Mouse (Mus musculus): ENCODE results near the gene 4931440F15Rik. TPM values are rescaled to one million over a fixed set of nuclear protein-coding genes. Genes with fewer than 3 reads are reported as not detected.

Gene 4931440F15Rik
- total and polyA plus RNA-seq, 3 experiments = 0.06 to 0.08 TPM; not detected in 1

- H3K79me2 ChIP-seq (ENCODE audit: control insufficient read depth, insufficient read depth, low read length, poor library complexity) = no peaks in the 10 kb centered on the region
- no peak for DNase-seq (ENCODE audit: low read depth, low spot score)
- no peak overlapping the region for H3K9ac ChIP-seq (ENCODE audit: control insufficient read depth, low read depth, low read length, poor library complexity, severe bottlenecking)
- H3K27me3 ChIP-seq (ENCODE audit: control insufficient read depth in 1 of 2, insufficient read depth in 2 of 2, low read length in 2 of 2) = no peaks in the 10 kb centered on the region
- peaks cover 0 to 20% of the 10 kb centered on the region in 2 experiments; a peak in 2 of 4 replicates for H3K36me3 ChIP-seq (ENCODE audit: control insufficient read depth in 1 of 2, insufficient read depth in 2 of 2, low read length in 2 of 2)
- peak overlapping the region; percentile 49 for H3K27ac ChIP-seq (ENCODE audit: control insufficient read depth, low read depth, low read length)
- H3K4me1 ChIP-seq (ENCODE audit: control insufficient read depth in 1 of 2, insufficient read depth in 2 of 2, low read length in 2 of 2) = peaks cover 13 to 18% of the 10 kb centered on the region in 2 experiments
- TF ChIP-seq CHD1 (IDR thresholded peaks at IDR 0.05; ENCODE audit: low read depth, low read length) (no peak), USF1 (IDR thresholded peaks at IDR 0.05; ENCODE audit: low read depth, low read length) (no peak), TCF12 (IDR thresholded peaks at IDR 0.05; ENCODE audit: low read depth, low read length) (no peak), RCOR1 (IDR thresholded peaks at IDR 0.05; ENCODE audit: low read depth, low read length) (no peak), MAFK (IDR thresholded peaks at IDR 0.05; ENCODE audit: borderline replicate concordance, low read depth, low read length) (no peak), CHD2 (IDR thresholded peaks at IDR 0.05; ENCODE audit: low read length) (no peak), MAX (IDR thresholded peaks at IDR 0.05; ENCODE audit: low read length) (no peak), E2F4 (IDR thresholded peaks at IDR 0.05; ENCODE audit: borderline replicate concordance, low read depth, low read length) (no peak), NELFE (IDR thresholded peaks at IDR 0.05; ENCODE audit: low read depth, low read length) (no peak), TBP (IDR thresholded peaks at IDR 0.05; ENCODE audit: low read depth, low read length) (no peak; the same call in 1 of the 2 replicates), BHLHE40 (IDR thresholded peaks at IDR 0.05; ENCODE audit: borderline replicate concordance, low read depth, low read length) (no peak), TAL1 (IDR thresholded peaks at IDR 0.05; ENCODE audit: low read length) (no peak), MEF2A (IDR thresholded peaks at IDR 0.05; ENCODE audit: extremely low read depth, insufficient replicate concordance, low read depth, low read length, poor library complexity, severe bottlenecking) (no peak), RAD21 (IDR thresholded peaks at IDR 0.05; ENCODE audit: low read depth, low read length) (no peak), SIN3A (IDR thresholded peaks at IDR 0.05; ENCODE audit: low read length) (no peak), POLR2A (IDR thresholded peaks at IDR 0.05; ENCODE audit: control insufficient read depth in 1 of 2, insufficient read depth in 1 of 2, low read depth in 1 of 2, low read length in 2 of 2, poor library complexity in 1 of 2) (no peak), ZC3H11A (IDR thresholded peaks at IDR 0.05; ENCODE audit: low read depth, low read length) (no peak), MYC (IDR thresholded peaks at IDR 0.05; ENCODE audit: low read depth, low read length) (no peak), ETS1 (IDR thresholded peaks at IDR 0.05; ENCODE audit: low read depth, low read length) (no peak)
- H3K9me3 ChIP-seq (replicated peaks; ENCODE audit: insufficient read depth, low read length) = no peaks in the 10 kb centered on the region
- no peak overlapping the region for H3K4me3 ChIP-seq (ENCODE audit: control insufficient read depth in 1 of 2, insufficient read depth in 1 of 2, low read depth in 2 of 2, low read length in 2 of 2)
These were observed 9.8 kb downstream of the 4931440F15Rik start for GRCm38 (mm10) chr11:29815670-29816069.

- H3K9ac ChIP-seq (ENCODE audit: control insufficient read depth, low read depth, low read length, poor library complexity, severe bottlenecking) = no peak overlapping the region
- peak; percentile 97 for DNase-seq (ENCODE audit: low read depth, low spot score)
- no peak for TF ChIP-seq HCFC1 (IDR thresholded peaks at IDR 0.05; ENCODE audit: low read depth, low read length)
- no peak for TF ChIP-seq ZKSCAN1 (IDR thresholded peaks at IDR 0.05; ENCODE audit: low read depth, low read length)
- TF ChIP-seq BHLHE40 (IDR thresholded peaks at IDR 0.05; ENCODE audit: borderline replicate concordance, low read depth, low read length) = no peak
- peak; percentile 38; the same call in 1 of the 2 replicates for TF ChIP-seq MXI1 (IDR thresholded peaks at IDR 0.05; ENCODE audit: low read depth, low read length)
- TF ChIP-seq ZNF384 (IDR thresholded peaks at IDR 0.05; ENCODE audit: low read depth, low read length) = no peak
- no peak for TF ChIP-seq POLR2A (IDR thresholded peaks at IDR 0.05; ENCODE audit: control insufficient read depth in 1 of 2, insufficient read depth in 1 of 2, low read depth in 1 of 2, low read length in 2 of 2, poor library complexity in 1 of 2)
- no peak for TF ChIP-seq NRF1 (IDR thresholded peaks at IDR 0.05; ENCODE audit: insufficient read depth, low read depth, low read length, poor library complexity, severe bottlenecking)
- peak; percentile 100 for TF ChIP-seq TAL1 (IDR thresholded peaks at IDR 0.05; ENCODE audit: low read length)
- TF ChIP-seq SMC3 (IDR thresholded peaks at IDR 0.05; ENCODE audit: low read depth, low read length) = 0 out of 2 replicates have a peak, but pooled peaks have one; percentile 13
- no peak for TF ChIP-seq GABPA (IDR thresholded peaks at IDR 0.05; ENCODE audit: low read depth, low read length)
- no peak for TF ChIP-seq USF2 (IDR thresholded peaks at IDR 0.05; ENCODE audit: borderline replicate concordance in 1 of 2, insufficient read depth in 1 of 2, low read depth in 1 of 2, low read length in 2 of 2)
- no peak for TF ChIP-seq POLR2AphosphoS2 (IDR thresholded peaks at IDR 0.05; ENCODE audit: low read length)
- TF ChIP-seq KAT2A (conservative IDR thresholded peaks at IDR 0.05; ENCODE audit: low read depth, low read length) = no peak; the same call in 1 of the 2 replicates
- no peak for TF ChIP-seq USF1 (IDR thresholded peaks at IDR 0.05; ENCODE audit: low read depth, low read length)
- TF ChIP-seq JUND (IDR thresholded peaks at IDR 0.05; ENCODE audit: low read depth, low read length) = peak; percentile 64; the same call in 1 of the 2 replicates
- TF ChIP-seq E2F4 (IDR thresholded peaks at IDR 0.05; ENCODE audit: borderline replicate concordance, low read depth, low read length) = no peak
- no peak for TF ChIP-seq CHD2 (IDR thresholded peaks at IDR 0.05; ENCODE audit: low read length)
- no peak for TF ChIP-seq CTCF (IDR thresholded peaks at IDR 0.05 in 2 of 3, conservative IDR thresholded peaks at IDR 0.05 in 1 of 3; ENCODE audit: control insufficient read depth in 1 of 3, insufficient read depth in 1 of 3, low read depth in 2 of 3, low read length in 3 of 3, poor library complexity in 1 of 3, severe bottlenecking in 1 of 3)
These were observed 10.2 kb downstream of the 4931440F15Rik start for GRCm38 (mm10) chr11:29815261-29815660.

More at GRCm38 (mm10) chr11:29815261-29815660, 10.2 kb downstream of the 4931440F15Rik start:
- peak overlapping the region; percentile 21; the same call in 1 of the 2 replicates for H3K27ac ChIP-seq (ENCODE audit: control insufficient read depth, low read depth, low read length)
- no peak overlapping the region for H3K4me3 ChIP-seq (ENCODE audit: control insufficient read depth in 1 of 2, insufficient read depth in 1 of 2, low read depth in 2 of 2, low read length in 2 of 2)
- H3K36me3 ChIP-seq (ENCODE audit: control insufficient read depth in 1 of 2, insufficient read depth in 2 of 2, low read length in 2 of 2) = peaks cover 0 to 25% of the 10 kb centered on the region in 2 experiments; a peak in 2 of 4 replicates
- no peaks in the 10 kb centered on the region for H3K9me3 ChIP-seq (replicated peaks; ENCODE audit: insufficient read depth, low read length)
- no peaks in the 10 kb centered on the region for H3K27me3 ChIP-seq (ENCODE audit: control insufficient read depth in 1 of 2, insufficient read depth in 2 of 2, low read length in 2 of 2)
- H3K79me2 ChIP-seq (ENCODE audit: control insufficient read depth, insufficient read depth, low read length, poor library complexity) = no peaks in the 10 kb centered on the region
- H3K4me1 ChIP-seq (ENCODE audit: control insufficient read depth in 1 of 2, insufficient read depth in 2 of 2, low read length in 2 of 2) = peaks cover 16 to 18% of the 10 kb centered on the region in 2 experiments
